ENCODE assay signal across 22 mouse cellular contexts in the genomic region with DNA sequence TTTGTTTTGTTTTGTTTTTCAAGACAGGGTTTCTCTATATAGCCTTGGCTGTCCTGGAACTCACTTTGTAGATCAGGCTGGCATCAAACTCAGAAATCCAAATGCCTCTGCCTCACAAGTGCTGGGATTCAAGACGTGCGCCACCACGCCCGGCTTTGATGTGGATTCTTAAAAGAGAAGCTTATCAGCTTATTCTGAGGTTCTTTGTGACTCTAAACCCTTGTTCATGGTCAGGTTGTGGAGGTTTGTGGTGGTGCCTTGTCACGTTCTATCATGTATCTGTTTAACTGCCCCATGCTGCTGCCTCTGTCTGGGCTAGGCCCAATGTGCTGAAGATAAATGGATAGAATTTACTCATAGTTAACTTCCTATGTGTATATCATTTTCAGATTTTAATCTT. TPM values are rescaled to one million over a fixed set of nuclear protein-coding genes. Genes with fewer than 3 reads are reported as not detected.
DNase-seq lines count a peak whose midpoint lies in the region; TF ChIP-seq lines count a peak whose summit lies in the region.
"Had no signal": no experiment of that assay in that cellular context is flagged by ENCODE, and none has a peak within 500 bp of the region (broad histone marks: within the 10 kb centered on the region; RNA-seq: fewer than 3 reads in every experiment).

No protein-coding gene starts in this region.

- no peak; a peak in 1 of 4 replicates for TF ChIP-seq POLR2A in MEL (IDR thresholded peaks at IDR 0.05; ENCODE audit: control insufficient read depth in 1 of 2, insufficient read depth in 1 of 2, low read depth in 1 of 2, low read length in 2 of 2, poor library complexity in 1 of 2)

- TF ChIP-seq CTCF in MEL (IDR thresholded peaks at IDR 0.05 in 2 of 3, conservative IDR thresholded peaks at IDR 0.05 in 1 of 3; ENCODE audit: control insufficient read depth in 1 of 3, insufficient read depth in 1 of 3, low read depth in 2 of 3, low read length in 3 of 3, poor library complexity in 1 of 3, severe bottlenecking in 1 of 3), result no peak

- no peaks in the 10 kb centered on the region for H3K9me3 ChIP-seq in MEL (replicated peaks; ENCODE audit: insufficient read depth, low read length)
- H3K9me3 ChIP-seq: embryonic facial prominence, embryonic 13.5 days; embryonic facial prominence, embryonic 15.5 days; forebrain, embryonic 10.5 days; forebrain, embryonic 12.5 days; G1E had no signal

- peaks cover 19 to 51% of the 10 kb centered on the region in 2 experiments for H3K36me3 ChIP-seq in MEL (ENCODE audit: control insufficient read depth in 1 of 2, insufficient read depth in 2 of 2, low read length in 2 of 2)

- H3K27me3 ChIP-seq in MEL (ENCODE audit: control insufficient read depth in 1 of 2, insufficient read depth in 2 of 2, low read length in 2 of 2), result no peaks in the 10 kb centered on the region
- H3K27me3 ChIP-seq: CH12.LX; embryonic facial prominence, embryonic 13.5 days; embryonic facial prominence, embryonic 15.5 days; forebrain, embryonic 12.5 days had no signal

- H3K4me1 ChIP-seq in MEL (ENCODE audit: control insufficient read depth in 1 of 2, insufficient read depth in 2 of 2, low read length in 2 of 2), result peaks cover 3 to 4% of the 10 kb centered on the region in 2 experiments; a peak in 2 of 4 replicates
- H3K4me1 ChIP-seq: embryonic facial prominence, embryonic 13.5 days; forebrain, embryonic 10.5 days; forebrain, embryonic 12.5 days had no signal

- TF ChIP-seq EP300 in MEL (IDR thresholded peaks at IDR 0.05; ENCODE audit: low read depth in 1 of 2, low read length in 2 of 2), result no peak; a peak in 1 of 4 replicates

- H3K27ac ChIP-seq in MEL (ENCODE audit: control insufficient read depth, low read depth, low read length), result no peak overlapping the region
- H3K27ac ChIP-seq: embryonic facial prominence, embryonic 13.5 days; embryonic facial prominence, embryonic 15.5 days; forebrain, embryonic 10.5 days; forebrain, embryonic 12.5 days had no signal

- no peak overlapping the region for H3K9ac ChIP-seq in MEL (ENCODE audit: control insufficient read depth, low read depth, low read length, poor library complexity, severe bottlenecking)
- H3K9ac ChIP-seq: embryonic facial prominence, embryonic 13.5 days; embryonic facial prominence, embryonic 15.5 days; forebrain, embryonic 12.5 days had no signal

- H3K4me3 ChIP-seq in MEL (ENCODE audit: control insufficient read depth in 1 of 2, insufficient read depth in 1 of 2, low read depth in 2 of 2, low read length in 2 of 2), result no peak overlapping the region
- H3K4me3 ChIP-seq: embryonic facial prominence, embryonic 13.5 days; embryonic facial prominence, embryonic 15.5 days; erythroblast, embryonic 14.5 days; forebrain, embryonic 10.5 days; forebrain, embryonic 12.5 days had no signal

- TF ChIP-seq RAD21 in MEL (IDR thresholded peaks at IDR 0.05; ENCODE audit: low read depth, low read length), result no peak

- peak; percentile 58 for DNase-seq in CD4-positive helper T cell, adult 2 months (ENCODE audit: low read depth, low spot score)
- DNase-seq in MEL (ENCODE audit: low read depth, low spot score), result peak; percentile 47
- DNase-seq in naive thymus-derived CD4-positive, alpha-beta T cell, adult 2 months (ENCODE audit: low read depth), result peak; percentile 39
- no peak for DNase-seq in cerebellum, postnatal 4 days (ENCODE audit: low spot score in 2 of 2)
- DNase-seq in urinary bladder, postnatal 36 days (ENCODE audit: low spot score in 2 of 2), result no peak
- DNase-seq: adrenal gland, adult 8-10 months; adrenal gland, postnatal 14 days; adrenal gland, postnatal 36 days; cerebellum, adult 11-12 months; cerebellum, adult 9-10 months; cerebellum, postnatal 10 days; cerebellum, postnatal 25 days; embryo, embryonic 11 days had no signal

- no peaks in the 10 kb centered on the region for H3K79me2 ChIP-seq in MEL (ENCODE audit: control insufficient read depth, insufficient read depth, low read length, poor library complexity)

TF ChIP-seq in MEL, 35 proteins besides CTCF, POLR2A, EP300 and RAD21:
- no peak for TF ChIP-seq MAZ (IDR thresholded peaks at IDR 0.05; ENCODE audit: low read depth, low read length)
- TF ChIP-seq USF2 (IDR thresholded peaks at IDR 0.05; ENCODE audit: borderline replicate concordance in 1 of 2, insufficient read depth in 1 of 2, low read depth in 1 of 2, low read length in 2 of 2), result no peak
- TF ChIP-seq MYC (IDR thresholded peaks at IDR 0.05; ENCODE audit: low read depth, low read length), result no peak
- TF ChIP-seq ZC3H11A (IDR thresholded peaks at IDR 0.05; ENCODE audit: low read depth, low read length), result no peak
- peak; percentile 43; the same call in 1 of the 2 replicates for TF ChIP-seq TBP (IDR thresholded peaks at IDR 0.05; ENCODE audit: low read depth, low read length)
- no peak for TF ChIP-seq MAX (IDR thresholded peaks at IDR 0.05; ENCODE audit: low read length)
- TF ChIP-seq POLR2AphosphoS5 (IDR thresholded peaks at IDR 0.05; ENCODE audit: borderline replicate concordance, low read depth, low read length), result no peak

RNA-seq across cellular contexts. Expression of gene Cbx1, which starts 16.7 kb away (rescaled TPM):
- total RNA-seq in MEL (2012; rRNA removed), result 132 and 135 TPM in 2 replicates
- 100 to 1,000 TPM; 152 to 368 TPM for polyA plus RNA-seq in MEL (2012; ENCODE audit: insufficient read depth in 1 of 2, insufficient read length in 2 of 2, low read depth in 1 of 2, low replicate concordance in 2 of 2, missing spikeins in 1 of 2)

RNA-seq across cellular contexts. Expression of gene Nfe2l1, which starts 24.2 kb away (rescaled TPM):
- 44.8 and 47.0 TPM in 2 replicates for total RNA-seq in MEL (2012; rRNA removed)
- polyA plus RNA-seq in MEL (2012; ENCODE audit: insufficient read depth in 1 of 2, insufficient read length in 2 of 2, low read depth in 1 of 2, low replicate concordance in 2 of 2, missing spikeins in 1 of 2), result 10 to 100 TPM; 37.5 to 66.5 TPM

RNA-seq across cellular contexts. Expression of gene Snx11, which starts 28.2 kb away (rescaled TPM):
- 33.9 and 43.1 TPM in 2 replicates for total RNA-seq in MEL (2012; rRNA removed)
- 10 to 100 TPM in 1 of 2 experiments, not detected in 1; 33.7 TPM for polyA plus RNA-seq in MEL (2012; ENCODE audit: insufficient read depth in 1 of 2, insufficient read length in 2 of 2, low read depth in 1 of 2, low replicate concordance in 2 of 2, missing spikeins in 1 of 2)

RNA-seq across cellular contexts. Expression of gene Copz2, which starts 44.1 kb away (rescaled TPM):
- 0.95 and 2.1 TPM in 2 replicates for total RNA-seq in MEL (2012; rRNA removed)
- 1 to 10 TPM in 1 of 2 experiments, not detected in 1; 6.3 TPM for polyA plus RNA-seq in MEL (2012; ENCODE audit: insufficient read depth in 1 of 2, insufficient read length in 2 of 2, low read depth in 1 of 2, low replicate concordance in 2 of 2, missing spikeins in 1 of 2)
- polyA plus RNA-seq: activated CD4-positive, CD25-positive, alpha-beta regulatory T cell, adult 4 months; CD4-positive, CD25-positive, alpha-beta regulatory T cell, adult 4 months had no signal

Comparison
In these comparisons a context has a peak if more than half of its experiments do, and no peak if none do; other contexts are left out.
1. DNase-seq: peak in CD4-positive helper T cell, adult 2 months (single experiment), MEL (single experiment) and naive thymus-derived CD4-positive, alpha-beta T cell, adult 2 months (single experiment); none in cerebellum, postnatal 4 days (0 of 2) and urinary bladder, postnatal 36 days (0 of 2).